Mouse (Mus musculus): ENCODE measurements at regions not wholly inside any gene's neighbourhood (a gene's known extent, or its start where the extent isn't known, plus 50 kb on each side); places are given as distances from the start of the nearest gene placed in this dataset.
A peak's percentile ranks its signal among the peaks of the same experiment; 100 is the strongest.

DNA sequence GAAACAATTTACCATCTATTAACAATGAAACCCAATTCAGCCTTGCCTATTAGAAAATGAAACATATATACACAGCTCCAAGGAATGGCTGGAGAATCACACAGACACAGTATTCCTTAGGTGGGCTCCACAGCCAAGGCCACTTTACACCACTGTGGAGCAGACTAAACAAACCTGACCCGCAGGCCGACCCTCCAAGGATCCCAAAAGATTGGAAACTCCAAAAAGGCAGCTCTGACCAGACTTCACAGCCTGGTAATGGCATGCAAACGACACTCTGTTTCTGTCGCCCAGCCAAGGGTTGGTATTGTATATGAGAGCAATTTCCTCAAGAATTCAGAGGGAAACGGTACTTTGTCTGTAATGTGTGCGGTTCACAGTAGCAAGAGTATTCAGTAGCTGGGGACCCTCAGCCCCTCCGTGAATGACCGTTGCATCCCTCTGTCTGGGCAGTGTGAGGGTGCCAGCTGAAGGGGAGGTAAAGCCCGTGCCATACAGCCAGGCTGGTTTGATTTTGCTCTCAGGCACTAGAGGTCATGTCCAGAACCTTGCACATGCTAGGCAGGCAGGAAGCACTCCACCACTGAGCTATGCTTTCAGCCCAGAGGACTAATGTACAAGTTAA, 184.5 kb upstream of the Spred2 start:
- no peak for DNase-seq (ENCODE audit: low spot score in 2 of 2)

DNA sequence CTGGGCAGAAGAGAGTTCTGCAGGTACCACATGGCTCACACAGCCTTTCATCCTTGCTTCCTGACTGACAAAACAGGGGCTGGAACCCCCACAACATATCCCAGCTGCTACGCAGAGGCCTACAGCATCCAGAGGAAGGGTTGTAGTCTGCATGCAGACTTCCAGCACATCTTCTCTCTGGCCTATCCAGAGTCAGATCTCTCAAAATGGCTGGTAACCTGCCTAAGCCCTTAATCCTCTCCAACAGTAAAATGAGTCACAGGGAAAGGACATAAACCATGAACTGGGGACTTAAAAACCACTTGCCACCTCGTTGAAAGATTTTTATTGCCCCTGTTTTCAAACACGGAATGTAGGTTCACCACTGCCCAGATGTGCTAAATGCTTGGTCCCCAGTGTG, 183.6 kb upstream of the Spred2 start:
- no peak for DNase-seq (ENCODE audit: low spot score in 2 of 2)

DNA sequence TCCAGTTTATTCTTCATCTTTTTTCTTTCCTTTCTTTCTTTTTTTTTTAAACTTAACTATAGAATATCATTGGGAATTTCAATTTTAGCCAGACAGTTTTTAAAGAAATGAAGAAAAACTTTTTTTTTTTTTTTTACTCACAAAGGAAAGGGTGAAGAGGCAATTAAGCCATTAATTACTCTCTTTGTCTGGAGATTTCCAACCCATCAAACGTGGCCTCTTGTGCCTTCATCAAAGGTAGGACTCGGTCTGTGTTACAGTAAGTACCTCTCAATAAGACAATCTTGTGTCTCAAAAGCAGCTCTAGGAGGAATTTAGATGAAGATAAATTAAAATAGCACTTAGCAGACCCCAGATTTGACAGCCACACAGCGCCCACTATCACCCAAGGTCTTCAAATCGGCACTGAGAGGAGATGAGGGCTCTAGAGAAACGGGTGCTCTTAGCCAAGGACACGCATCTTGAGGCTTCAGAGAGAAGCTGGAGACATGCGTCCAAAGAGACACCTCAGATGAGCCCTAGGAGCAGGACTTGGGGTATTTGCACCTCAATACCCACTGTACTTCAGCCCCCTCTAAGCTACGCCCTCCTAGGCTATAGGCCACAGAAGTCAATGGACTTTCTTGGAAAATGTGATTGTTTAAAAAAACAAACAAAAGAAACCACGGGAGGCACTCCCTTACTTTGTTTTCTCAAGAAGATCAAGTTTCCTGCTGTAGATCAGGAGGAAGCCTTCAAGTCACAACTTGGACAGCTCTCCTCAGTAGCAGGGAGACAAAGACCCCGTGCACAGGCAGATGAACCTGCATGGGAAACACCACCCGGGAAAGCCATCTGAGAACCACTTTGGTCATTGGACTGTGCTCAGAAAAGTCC, 176.8 kb upstream of the Spred2 start:
- DNase-seq (ENCODE audit: low spot score in 2 of 2): no peak

DNA sequence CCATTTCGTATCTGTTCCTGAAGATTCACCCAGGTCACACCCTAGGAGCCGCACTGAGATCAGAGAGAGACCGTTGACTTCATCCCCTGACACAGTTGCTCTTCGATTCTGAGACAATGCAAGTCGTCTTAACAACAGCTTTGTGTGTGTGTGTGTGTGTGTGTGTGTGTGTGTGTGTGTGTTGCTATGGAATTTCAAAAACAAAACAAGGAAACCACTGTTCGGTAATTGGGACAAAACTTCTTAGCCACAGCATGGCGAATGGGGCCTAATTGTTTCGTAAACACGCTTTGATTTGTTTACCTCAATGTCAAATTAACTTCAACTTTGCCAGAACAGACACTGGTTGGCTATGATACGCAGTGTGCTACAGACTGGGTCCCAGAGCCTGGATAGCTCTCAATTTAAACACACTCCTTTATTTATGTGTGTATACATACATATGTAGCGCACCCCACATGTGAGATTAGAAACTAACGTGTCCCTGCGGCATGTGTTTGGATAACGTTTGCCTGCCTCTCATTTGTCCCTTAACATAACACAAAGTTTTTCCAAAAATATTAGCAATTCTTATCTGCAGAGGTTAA, 176.1 kb upstream of the Spred2 start:
- no peak for DNase-seq (ENCODE audit: low spot score in 2 of 2)

DNA sequence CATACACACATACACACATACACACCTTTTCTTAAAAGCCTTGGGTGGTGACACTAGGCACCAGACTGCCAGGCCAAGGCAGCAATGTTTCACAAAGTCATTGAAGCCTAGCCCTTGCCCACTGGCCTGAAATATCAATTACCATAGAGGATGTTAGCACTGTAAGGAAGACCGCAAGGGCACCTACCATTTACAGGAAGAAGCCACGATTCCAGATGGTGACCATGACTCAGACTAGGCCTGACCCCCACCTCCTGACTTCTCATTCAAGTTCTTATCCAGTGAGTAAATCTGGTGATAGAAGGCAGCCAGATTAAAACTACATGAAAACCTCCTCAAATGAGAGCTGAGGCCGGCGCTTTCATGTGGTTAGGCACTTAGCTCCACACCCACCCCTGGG, 165.3 kb upstream of the Spred2 start:
- no peak for DNase-seq (ENCODE audit: low spot score in 2 of 2)

DNA sequence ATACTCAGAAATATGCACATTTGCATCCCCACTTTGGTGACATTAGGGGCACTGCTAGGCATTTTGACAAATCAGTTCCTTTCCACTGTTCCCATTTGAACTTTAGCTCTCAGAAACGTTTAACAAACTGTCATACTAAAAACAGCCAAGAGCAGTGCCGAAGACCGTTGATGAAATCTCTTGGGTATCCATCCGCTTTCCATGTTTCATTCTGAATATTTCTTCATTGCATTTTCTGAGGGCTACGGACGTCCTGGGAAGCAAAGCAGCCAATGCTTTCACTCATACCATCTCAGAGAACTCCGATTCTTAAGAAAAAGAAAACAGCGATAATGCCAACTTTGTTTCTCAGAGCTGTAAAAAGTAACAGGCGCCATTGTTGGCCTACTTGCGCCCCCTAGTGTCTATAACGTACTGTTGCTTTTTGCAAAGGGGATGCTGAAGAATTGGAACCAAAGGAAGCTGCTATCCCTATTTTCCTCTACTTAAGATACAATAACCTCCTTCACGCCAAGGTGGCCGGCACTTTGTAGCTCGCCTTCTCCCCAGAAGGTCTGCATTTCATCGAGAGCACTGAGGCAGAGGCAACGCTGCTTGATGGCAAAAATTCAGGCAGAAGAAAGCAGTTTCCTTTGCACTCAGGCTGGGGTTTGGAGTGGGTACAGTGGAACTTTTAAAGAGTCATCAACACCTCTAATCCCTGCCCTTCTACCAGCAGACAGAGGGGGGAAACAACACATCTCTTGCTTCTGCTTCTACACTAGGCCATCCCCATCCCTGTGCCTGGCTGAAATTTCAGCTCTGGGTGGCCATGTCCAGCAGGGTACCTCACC, 163.1 kb upstream of the Spred2 start:
- peak; percentile 31 to 37 for DNase-seq (ENCODE audit: low spot score in 2 of 2)

DNA sequence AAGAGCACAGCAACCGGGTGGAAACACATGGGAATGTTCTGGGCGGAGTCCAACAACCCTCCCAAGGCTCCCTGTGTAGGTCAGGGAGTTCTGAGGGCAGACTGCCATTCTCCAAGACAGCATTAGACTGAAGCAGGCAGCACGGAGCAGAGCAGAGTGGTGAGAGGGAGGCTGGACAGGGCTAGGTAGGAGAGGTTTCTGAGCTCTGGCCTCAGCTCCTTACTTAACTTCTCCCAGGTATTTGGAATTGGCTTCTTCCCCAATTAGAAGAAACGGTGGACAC, 162.5 kb upstream of the Spred2 start:
- no peak for DNase-seq (ENCODE audit: low spot score in 2 of 2)

DNA sequence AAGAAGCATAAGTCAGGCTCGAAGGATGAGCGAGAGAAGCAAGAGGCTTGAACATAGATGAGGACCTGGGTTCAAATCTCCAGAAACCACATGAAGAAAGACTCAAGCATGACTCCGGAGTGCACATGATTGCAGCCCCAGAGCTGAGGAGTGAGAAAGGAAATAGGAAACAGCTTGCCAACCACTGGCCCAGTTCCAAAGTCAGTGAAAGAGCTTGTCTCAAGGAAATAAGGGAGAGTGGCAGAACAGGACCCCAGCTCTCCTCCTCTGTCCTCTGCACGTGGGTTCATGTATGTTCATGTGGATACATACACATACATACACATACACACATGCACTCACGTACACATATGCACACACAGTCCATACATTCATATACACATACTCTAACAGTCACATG, 156.9 kb upstream of the Spred2 start:
- DNase-seq (ENCODE audit: low spot score in 2 of 2): no peak

DNA sequence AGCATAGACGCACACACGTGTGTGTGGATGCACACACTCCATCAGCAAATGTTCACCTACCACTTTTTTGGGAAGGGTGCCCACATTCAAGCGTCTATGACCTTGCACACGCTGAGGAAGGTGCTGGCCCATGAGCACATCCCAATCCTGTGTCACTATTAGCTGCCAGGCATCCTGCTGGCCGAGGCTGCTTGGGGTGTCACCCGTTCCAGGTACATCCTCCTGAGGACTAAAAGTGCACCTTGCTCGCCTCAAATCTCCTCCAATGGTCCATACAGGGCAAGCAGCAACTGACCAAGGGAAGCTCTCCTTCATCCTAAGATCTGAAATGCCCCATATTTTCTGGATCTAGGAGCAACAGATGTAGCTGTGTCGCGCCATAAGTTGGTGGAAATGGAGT, 156.3 kb upstream of the Spred2 start:
- DNase-seq (ENCODE audit: low spot score in 2 of 2): no peak

DNA sequence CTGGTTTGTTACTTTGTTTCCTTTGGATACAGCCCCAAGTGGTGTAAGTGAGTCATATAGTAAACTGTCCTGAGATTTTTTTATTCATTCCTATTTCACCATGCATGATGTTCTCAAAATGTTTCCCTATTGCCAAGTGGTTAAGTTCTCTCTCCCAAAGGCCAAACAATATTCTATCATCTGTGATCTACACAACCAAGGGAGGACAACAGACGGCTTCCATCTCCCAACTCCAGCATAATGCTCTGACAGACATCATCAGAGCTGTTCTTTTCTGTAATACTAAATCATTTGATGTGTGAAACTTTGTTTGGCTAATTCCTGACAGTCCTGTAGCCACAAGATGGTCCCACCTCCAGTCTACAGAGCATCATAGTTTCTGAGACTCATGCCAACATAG, 155.2 kb upstream of the Spred2 start:
- DNase-seq (ENCODE audit: low spot score in 2 of 2): no peak

DNA sequence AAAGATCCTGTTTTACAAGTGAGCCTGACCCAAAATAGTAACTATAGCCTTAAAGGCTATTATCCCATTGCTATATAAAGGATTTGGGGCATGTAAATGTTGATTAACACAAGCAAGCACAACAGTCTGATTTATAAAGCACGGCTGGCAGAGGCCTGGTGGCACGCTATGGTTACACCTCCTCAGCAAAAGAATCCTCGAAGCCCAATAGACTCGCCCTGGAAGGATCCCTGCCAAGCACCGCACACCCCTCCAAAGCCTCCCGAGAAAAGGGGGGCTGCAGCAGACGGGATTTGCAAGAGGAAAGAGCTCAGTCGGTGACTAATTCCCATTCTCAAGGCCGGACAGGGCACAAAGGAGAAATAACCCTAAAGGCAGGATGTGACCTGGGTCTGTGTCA, 150.2 kb upstream of the Spred2 start:
- DNase-seq (ENCODE audit: low spot score in 2 of 2): no peak

DNA sequence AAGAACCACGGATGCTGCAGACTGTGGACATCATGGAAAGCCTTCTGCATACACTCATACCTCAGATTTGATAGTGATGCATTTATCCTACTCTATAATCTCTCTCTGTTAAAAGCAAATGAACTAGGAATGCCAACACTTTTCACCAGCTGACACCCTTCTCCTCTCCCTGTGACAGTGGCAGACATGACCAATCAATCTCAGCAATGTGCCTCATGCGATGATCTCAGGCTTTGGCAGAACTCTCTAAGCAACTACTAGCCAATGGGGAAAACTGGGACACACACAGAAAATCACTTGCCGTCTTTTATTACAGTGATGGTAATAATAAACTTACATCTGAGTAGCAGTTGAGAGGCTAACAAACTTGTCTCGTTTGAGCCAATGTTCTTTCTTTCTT, 148.4 kb upstream of the Spred2 start:
- DNase-seq (ENCODE audit: low spot score in 2 of 2): no peak

DNA sequence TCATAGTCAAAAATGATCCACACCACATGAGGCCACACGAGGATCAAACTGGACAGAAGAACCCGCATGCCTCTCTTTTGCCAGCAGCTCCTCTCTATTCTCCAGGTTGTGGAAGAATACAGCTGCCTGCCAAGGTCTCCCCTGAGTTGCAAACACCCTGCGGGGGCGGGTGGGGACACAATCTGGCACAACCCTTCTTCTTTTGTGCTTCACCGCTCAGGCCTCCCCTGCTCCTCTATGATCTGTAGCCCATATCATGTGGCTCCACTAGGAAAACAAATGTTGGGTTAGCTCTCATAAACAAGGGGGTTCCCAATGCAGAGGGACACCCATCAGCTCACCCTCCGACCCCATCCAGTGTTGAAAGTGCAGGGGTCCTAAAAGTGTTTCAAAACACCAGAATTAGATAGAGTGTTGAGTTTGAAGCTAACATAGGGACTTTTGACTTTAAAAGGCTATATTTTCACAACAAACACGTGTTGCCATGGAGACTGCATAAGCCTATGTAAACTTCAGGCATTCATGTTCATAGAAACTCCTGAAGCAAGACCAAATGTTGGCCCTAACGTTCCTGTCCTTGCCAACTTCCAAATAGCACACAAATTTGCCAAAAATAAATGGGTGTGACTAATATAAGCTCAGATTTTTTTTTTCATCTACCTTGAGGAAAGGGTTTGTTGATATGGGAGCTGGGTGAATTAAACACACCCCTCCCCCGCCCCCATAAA, 147.5 kb upstream of the Spred2 start:
- DNase-seq (ENCODE audit: low spot score in 2 of 2): no peak

DNA sequence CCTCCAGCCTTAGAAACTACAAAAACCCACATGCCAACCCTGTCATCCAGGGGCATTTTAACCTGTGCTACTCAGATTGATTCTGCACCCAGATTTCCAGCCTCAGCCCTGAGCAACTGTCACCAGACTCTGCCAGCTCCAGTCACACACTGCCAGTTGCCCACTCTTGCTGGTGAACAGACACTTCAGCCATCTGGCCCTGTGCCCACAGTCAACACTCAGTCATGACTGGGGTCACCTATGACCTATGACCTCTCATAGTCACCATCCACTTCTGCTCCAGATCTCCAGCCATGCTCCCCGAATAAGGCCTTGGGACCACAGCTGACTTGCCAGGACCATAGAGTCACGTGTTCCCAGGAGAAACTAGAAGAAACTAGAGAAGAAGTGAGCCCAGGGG, 146.0 kb upstream of the Spred2 start:
- no peak for DNase-seq (ENCODE audit: low spot score in 2 of 2)

DNA sequence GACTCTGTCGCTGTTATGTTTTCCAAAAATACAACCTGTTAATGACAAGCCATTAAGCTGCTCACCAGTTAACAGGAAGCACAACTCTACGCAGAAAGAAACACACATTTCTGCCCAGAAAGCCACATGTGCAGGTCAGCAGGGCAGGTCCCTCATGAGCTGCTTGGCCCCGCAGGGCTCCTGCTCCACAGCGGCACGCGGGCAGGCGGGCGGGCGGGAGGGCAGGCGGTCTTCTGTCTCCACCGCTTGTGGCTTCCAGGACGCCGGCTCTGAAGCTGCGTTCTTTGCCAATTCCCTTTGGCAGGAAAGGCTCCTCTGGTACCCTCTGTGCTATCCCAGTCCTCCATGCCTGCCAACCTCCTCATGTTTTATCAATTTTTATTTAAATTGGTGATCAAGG, 139.1 kb upstream of the Spred2 start:
- no peak for DNase-seq (ENCODE audit: low spot score in 2 of 2)

DNA sequence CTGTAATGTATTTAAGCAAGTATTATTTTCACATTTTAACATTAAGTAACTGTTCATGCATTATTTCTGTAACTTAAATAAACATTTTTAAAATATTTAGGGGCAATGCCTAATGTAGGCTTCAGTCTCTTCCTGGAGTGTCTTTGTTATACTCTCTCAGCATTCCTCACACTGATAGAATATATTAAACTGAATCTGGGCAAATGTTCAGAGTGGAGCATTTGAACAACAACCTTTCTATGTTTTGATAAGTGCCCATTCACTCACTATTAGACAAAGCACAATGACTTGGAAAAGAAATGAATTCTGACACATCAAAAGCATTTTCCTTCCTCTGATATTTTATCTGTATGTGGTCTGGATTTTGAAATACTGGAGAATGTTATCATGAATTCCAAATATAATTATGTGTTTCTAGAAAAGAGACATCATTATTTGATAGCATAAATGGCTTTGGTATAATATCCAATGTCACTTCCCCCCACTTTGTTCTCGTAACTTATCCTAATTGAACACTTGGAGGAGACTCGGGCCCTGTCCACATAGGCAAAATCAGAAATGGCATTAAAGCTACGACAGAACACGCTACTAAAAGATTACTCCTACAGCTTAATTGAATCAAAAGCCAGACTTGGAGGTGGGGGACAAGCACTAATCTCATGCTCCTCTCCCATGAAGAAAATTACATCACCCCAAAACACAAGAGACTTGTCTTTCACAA, 127.1 kb upstream of the Spred2 start:
- DNase-seq (ENCODE audit: low spot score in 2 of 2): no peak

DNA sequence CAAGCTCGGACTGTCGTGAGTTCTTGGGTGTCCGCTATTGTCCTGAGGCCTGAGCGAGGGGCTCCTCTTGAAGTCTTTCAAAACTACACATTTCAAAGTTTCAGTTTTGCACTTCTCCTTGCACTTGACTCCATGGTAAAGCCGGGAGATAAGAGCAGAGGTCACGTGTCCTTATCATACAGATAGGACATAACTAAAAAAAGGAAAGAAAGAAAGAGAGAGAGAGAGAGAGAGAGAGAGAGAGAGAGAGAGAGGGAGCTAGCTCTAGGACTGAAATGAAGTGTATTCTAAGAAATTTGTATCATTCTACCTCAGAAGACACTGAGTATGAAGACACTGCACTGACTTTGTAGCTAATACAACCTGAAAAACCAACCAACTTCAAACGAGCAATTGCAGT, 114.8 kb upstream of the Spred2 start:
- DNase-seq (ENCODE audit: low spot score in 2 of 2): no peak

DNA sequence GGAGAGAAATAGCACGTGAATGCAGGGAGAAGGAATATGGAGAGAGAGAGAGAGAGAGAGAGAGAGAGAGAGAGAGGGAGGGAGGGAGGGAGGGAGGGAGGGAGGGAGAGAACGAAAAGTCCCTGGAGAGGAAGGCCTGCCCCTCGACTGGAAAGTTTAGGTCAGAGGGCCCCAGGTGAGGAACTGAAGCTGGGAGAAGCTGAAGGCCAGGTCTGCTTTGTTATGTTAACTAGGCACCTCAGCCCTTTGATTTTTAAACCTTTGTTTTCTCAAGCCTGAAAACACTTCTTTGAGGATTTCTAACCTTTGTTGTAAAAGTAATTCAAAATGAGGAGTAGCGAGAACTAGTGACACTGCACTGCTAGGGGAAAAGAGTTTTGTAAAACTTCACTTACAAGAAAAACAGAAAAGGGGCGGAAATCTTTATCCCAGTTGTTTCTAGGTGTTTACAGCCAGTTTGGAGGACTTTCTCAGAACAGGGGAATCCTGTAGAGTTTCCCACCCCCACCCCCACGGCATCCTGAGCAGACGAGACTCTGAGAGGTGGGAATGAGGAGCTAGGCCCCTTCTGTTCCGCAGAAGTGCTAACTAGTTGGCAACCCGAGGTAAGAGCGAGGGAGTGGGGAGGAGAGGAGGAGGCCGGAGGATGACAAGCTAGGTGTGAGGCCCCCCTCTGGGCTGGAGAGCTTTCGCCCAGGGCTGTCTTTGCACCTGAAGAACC, 112.7 kb upstream of the Spred2 start:
- no peak for DNase-seq (ENCODE audit: low spot score in 2 of 2)

DNA sequence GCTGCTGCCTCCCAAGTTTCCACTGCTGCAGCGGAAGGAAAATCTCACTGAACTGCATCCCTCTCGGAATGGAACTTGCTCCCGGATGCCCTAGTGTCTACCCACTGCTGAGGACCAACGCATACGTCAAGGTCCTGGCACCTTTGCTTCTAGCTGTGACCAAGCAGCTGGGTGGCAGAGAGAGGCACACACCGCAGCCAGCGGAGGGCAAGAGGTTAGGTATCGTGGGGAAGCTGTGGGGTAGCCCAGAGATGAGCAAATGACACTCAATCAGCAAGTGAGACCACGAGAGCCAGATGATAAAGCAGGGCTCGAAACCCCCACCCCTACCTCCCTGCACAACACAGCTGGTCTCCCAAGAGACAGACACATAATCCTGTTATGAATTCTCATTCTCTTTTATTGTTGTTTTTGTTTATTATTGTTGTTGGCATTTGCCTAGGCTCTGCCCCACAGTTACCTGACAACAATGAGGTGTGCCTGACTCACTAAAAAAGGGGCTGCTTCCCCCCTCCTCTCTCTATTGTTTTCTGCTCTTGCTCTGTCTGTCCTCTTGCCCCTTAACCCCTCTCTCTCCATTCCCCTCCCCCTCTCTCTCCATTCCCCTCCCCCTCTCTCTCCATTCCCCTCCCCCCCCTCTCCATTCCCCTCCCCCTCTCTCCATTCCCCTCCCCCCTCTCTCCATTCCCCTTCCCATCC, 112.0 kb upstream of the Spred2 start:
- DNase-seq (ENCODE audit: low spot score in 2 of 2): no peak

DNA sequence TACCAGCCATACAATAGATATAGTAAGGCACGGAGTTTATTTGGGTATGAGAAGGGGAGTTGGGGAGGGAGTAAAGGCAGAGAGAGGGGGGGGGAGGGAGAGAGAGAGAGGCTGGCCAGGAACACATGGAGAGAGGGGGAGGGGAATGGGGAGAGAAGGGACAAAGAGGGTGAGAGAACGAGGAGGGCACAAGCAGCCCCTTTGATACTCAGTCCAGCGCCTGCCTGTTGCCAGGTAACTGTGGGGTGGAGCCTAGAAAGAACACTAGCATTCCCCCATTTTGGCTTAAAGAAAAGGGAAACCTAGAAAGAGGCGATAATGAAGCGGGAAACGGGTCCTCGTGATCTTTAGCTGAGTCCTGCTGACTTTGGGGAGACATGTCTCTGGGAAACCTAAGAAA, 110.6 kb upstream of the Spred2 start:
- no peak for DNase-seq (ENCODE audit: low spot score in 2 of 2)

All from gastrocnemius, adult 8-10 months (tissue).